Mouse (Mus musculus) layer of hippocampus, postnatal 14 days (tissue): ENCODE measurements around the gene Rbm19. TPM values are rescaled to one million over a fixed set of nuclear protein-coding genes. Genes with fewer than 3 reads are reported as not detected.

ENCODE experiments used
- DNase-seq, 2 experiments: peaks; one replicate each; pipeline ENCODE4 v3.0.0; 2021 to 2022; ENCODE audit warnings: low spot score in 2 of 2, mixed read lengths in 1 of 2
- total RNA-seq, 2 experiments: library from RNA; stranded (reverse); gene quantifications; 2 replicates each; pipeline ENCODE4 v1.2.3; 2021

The Rbm19 gene
- total RNA-seq, 2 experiments from 2014 or later = 20.3 to 23.9 TPM

GRCm38 (mm10) chr5:120163428-120163827 is 47.2 kb downstream of the Rbm19 start:
- DNase-seq = no peak

GRCm38 (mm10) chr5:120164450-120164849 is 48.2 kb downstream of the Rbm19 start:
- peak; percentile 85 to 94 for DNase-seq

GRCm38 (mm10) chr5:120165061-120165942 is 49.0 kb downstream of the Rbm19 start:
- no peak for DNase-seq

GRCm38 (mm10) chr5:120167787-120168325 is 51.6 kb downstream of the Rbm19 start:
- no peak for DNase-seq

GRCm38 (mm10) chr5:120171865-120172728 is 55.8 kb downstream of the Rbm19 start:
- DNase-seq = no peak

GRCm38 (mm10) chr5:120172729-120173101 is 56.5 kb downstream of the Rbm19 start:
- DNase-seq = no peak

GRCm38 (mm10) chr5:120174317-120174716 is 58.1 kb downstream of the Rbm19 start:
- DNase-seq = peak in 1 of 2 experiments; percentile 40

- no peak for DNase-seq
These were observed 59.0 kb downstream of the Rbm19 start for GRCm38 (mm10) chr5:120175217-120175616.

- DNase-seq = no peak
These were observed 60.2 kb downstream of the Rbm19 start for GRCm38 (mm10) chr5:120176246-120177065.

- DNase-seq = no peak
These were observed 60.7 kb downstream of the Rbm19 start for GRCm38 (mm10) chr5:120177066-120177340.

GRCm38 (mm10) chr5:120180102-120180501 is 63.8 kb downstream of the Rbm19 start:
- DNase-seq = no peak

GRCm38 (mm10) chr5:120181384-120181783 is 65.1 kb downstream of the Rbm19 start:
- DNase-seq = peak in 1 of 2 experiments; percentile 35

GRCm38 (mm10) chr5:120183321-120183720 is 67.1 kb downstream of the Rbm19 start:
- no peak for DNase-seq

GRCm38 (mm10) chr5:120183790-120184189 is 67.5 kb downstream of the Rbm19 start:
- no peak for DNase-seq

- DNase-seq = no peak
These were observed 69.7 kb downstream of the Rbm19 start for GRCm38 (mm10) chr5:120185949-120186348.

- no peak for DNase-seq
These were observed 72.3 kb downstream of the Rbm19 start for GRCm38 (mm10) chr5:120188541-120188940.

GRCm38 (mm10) chr5:120190001-120190582 is 73.8 kb downstream of the Rbm19 start:
- peak in 1 of 2 experiments; percentile 24 for DNase-seq

GRCm38 (mm10) chr5:120191620-120192019 is 75.4 kb downstream of the Rbm19 start:
- DNase-seq = no peak

- peak in 1 of 2 experiments; percentile 44 for DNase-seq
These were observed 78.2 kb downstream of the Rbm19 start for GRCm38 (mm10) chr5:120194309-120194941.

GRCm38 (mm10) chr5:120194948-120195347 is 78.7 kb downstream of the Rbm19 start:
- peak; percentile 33 to 49 for DNase-seq
